Mouse (Mus musculus) bone marrow, adult 2 months (tissue): ENCODE measurements at regions not wholly inside any gene's neighbourhood (a gene's known extent, or its start where the extent isn't known, plus 50 kb on each side); places are given as distances from the start of the nearest gene placed in this dataset.

Experiments
- H3K27ac ChIP-seq: fragments of 200-500 bp; 2 replicates; pipeline ENCODE4 v1.5.1; 2012; ENCODE audit warnings: low read depth, mild to moderate bottlenecking, control low read depth, inconsistent platforms, low read length; ENCODE audit not compliant: control insufficient read depth, poor library complexity, insufficient read depth
- H3K4me1 ChIP-seq: fragments of 200-500 bp; 2 replicates; pipeline ENCODE4 v1.6.1; 2011; ENCODE audit warnings: low read length; ENCODE audit not compliant: control insufficient read depth, insufficient read depth
- H3K4me3 ChIP-seq: fragments of 200-500 bp; replicated peaks from 2 replicates; pipeline ENCODE3; 2011; ENCODE audit warnings: mild to moderate bottlenecking, low read depth, low read length, control low read depth; ENCODE audit not compliant: control insufficient read depth
- CTCF ChIP-seq: fragments of 200-500 bp; IDR thresholded peaks from 2 replicates; pipeline ENCODE4 v1.5.1; 2011; ENCODE audit warnings: low read length, control low read depth; ENCODE audit not compliant: control insufficient read depth, insufficient read depth
- POLR2A ChIP-seq: fragments of 200-500 bp; IDR thresholded peaks from 2 replicates; pipeline ENCODE4 v1.6.1; 2011; ENCODE audit warnings: low read depth, mild to moderate bottlenecking, control low read depth, low read length, borderline replicate concordance; ENCODE audit not compliant: control insufficient read depth
- WGBS: fragments of 180-500 bp; shearing (Covaris S2); methylation state at CpG from one replicate; pipeline ENCODE4 v1.1.7; 2018; 5-methylcytosine and 5-hydroxymethylcytosine counted together

DNA sequence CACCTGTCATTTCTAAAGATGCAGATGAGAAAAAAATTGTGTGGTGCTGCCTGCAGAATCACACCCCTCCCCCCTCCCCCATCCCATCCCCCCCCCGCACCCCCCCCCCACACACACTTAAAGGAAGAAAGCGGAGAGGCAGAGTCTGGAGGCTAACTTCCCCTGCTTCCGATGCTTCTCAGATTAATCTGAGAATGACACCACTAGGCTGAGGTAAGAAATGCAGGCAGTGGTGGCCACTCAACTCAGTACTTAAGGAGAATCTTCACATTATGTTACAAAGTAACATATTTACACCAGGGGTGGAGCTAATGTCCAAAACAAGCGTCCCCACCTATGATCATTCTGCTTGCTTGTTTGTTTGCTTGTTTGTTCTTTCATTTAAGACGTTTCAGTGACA lies 309.4 kb downstream of the Setd4 start:
- 18% methylated on average over 5 of the region's 5 CpGs for WGBS
- Histone ChIP-seq H3K4me1 (no peaks in the 10 kb centered on the region), H3K27ac (no peak overlapping the region), H3K4me3 (no peak overlapping the region)
- no peak for TF ChIP-seq CTCF

DNA sequence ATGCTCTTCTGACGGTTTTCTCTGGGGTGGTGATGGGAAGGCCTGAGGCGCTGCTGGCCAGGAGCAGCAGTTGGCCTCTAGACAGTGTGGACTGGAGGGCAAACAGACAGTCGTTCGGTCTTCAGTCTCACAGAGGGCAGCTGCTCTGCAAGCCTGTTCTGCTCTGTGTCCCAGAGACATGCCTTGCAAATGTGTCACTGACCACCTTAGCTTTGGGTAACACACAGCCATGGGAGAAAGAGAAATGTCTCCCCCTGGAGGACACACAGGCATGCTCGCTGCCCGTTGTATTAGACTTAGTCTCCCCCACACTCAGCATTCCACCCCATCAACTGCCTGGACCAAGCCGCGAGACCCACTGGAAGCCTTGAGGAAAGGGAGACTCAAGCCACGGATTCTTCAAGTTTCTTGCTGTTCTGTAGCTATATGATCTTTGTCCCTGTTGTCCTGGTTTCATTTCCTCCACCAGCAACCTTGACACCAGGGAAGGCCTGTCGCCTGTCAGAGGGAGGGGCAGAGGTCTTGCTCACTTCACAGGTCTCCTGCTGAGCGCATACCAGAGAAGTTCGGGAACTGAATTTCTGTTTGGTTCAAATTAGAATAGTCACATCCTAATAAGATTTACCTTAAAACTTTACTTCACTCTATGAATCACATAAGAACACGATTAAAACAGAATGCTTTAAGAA lies 310.8 kb downstream of the Setd4 start:
- Histone ChIP-seq H3K27ac (no peak overlapping the region), H3K4me1 (no peaks in the 10 kb centered on the region), H3K4me3 (no peak overlapping the region)
- 30% methylated on average over 13 of the region's 13 CpGs for WGBS
- TF ChIP-seq POLR2A (no peak), CTCF (peak; percentile 83)

DNA sequence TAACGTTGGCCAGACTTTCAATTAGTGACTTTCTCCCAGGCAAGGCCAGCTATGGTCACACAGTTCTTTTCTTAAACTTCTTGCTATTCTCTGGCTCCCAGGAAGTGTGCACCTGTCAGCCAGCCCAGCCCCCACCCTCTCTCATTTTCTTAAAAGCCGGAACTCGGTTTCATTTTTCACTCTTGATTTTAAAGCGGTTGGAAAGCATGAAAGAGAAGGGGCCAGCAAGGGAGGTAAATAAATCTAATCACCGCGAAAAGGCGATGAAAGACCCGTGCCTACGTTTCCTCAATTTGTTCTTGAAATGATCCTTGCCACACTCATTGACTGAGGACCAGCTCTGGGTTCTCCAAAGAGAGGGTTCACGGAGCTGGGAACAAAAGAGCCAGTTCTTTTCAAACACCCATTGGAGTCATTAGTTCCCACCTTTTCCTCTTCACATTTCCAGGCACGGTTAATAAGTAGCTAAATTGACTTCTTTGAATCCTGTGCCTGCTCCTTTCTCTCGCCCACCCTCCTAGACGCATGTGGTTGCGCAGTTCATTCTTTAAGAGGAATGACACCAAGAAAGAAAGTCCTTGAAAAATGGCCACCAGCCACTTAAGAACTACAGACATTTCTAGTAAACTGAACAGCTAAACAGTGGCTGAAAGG lies 311.6 kb downstream of the Setd4 start:
- H3K4me1 ChIP-seq = no peaks in the 10 kb centered on the region; the same call in 1 of the 2 replicates
- TF ChIP-seq CTCF (no peak), POLR2A (no peak)
- no peak overlapping the region for H3K27ac ChIP-seq
- no peak overlapping the region for H3K4me3 ChIP-seq
- 57% methylated on average over 14 of the region's 14 CpGs for WGBS

DNA sequence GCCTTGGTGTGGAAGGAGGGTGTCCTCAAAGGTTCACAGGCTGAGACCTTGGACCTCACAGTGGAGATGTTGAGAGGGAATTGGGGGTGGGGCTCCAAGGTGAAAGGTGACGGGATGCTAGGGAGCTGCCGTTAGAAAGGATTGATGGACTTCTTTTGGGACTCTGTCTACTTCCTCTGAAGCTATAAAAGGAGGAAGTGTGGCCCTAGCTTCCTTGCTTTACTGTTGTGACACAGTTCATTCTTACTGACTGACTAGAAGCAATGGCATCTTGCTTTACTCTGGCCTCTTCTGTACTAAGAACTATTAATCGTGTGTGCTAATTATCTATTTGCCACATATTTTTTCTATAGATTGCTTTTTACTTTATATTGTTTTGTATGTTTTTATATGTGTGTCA lies 315.8 kb downstream of the Setd4 start:
- Histone ChIP-seq H3K27ac (no peak overlapping the region), H3K4me1 (no peaks in the 10 kb centered on the region; the same call in 1 of the 2 replicates), H3K4me3 (no peak overlapping the region)
- no peak for TF ChIP-seq CTCF
- TF ChIP-seq POLR2A = no peak
- WGBS = 39% methylated on average over 3 of the region's 3 CpGs

DNA sequence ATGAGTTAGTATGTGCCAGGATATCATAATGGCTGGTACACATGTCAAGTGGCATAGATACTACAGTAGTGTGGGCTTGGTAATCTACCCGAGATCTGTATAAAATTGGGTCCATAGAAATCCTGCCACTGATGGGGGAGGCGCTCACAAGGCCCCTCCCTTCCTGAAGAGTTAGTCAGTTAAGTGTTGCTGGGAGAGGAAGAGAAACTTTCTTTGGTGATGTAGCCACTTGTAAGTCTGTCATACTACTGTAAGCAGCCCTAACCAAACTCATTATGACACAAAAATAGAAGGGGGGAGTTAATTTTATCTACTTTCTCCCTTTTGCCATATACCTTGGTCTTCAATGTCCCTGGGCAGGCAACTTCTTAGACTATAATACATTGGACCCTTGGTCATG lies 316.3 kb downstream of the Setd4 start:
- Histone ChIP-seq H3K27ac (no peak overlapping the region), H3K4me3 (no peak overlapping the region), H3K4me1 (no peaks in the 10 kb centered on the region; the same call in 1 of the 2 replicates)
- TF ChIP-seq CTCF (no peak), POLR2A (no peak)
- WGBS = 61% methylated on average over 2 of the region's 2 CpGs

DNA sequence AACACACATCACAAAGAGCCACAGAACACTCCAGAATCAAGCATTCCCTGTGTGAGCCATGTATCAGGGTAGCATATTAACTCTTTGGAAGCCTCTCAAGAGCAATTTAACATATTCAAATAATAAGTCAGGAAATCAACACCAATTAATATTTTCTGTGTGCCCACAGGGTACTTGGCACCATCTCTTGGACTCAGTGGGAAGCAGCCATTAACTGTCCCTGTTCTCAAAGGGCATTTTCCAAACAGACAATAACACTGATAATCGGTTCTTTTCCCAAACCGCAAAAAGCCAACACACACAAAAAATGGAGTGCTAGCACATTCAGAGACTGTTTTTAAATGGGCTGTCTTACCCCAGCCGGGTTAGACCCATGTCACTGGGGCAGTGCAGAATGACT lies 317.0 kb downstream of the Setd4 start:
- TF ChIP-seq CTCF = no peak
- TF ChIP-seq POLR2A = no peak
- 82% methylated on average over 3 of the region's 3 CpGs for WGBS
- no peaks in the 10 kb centered on the region; the same call in 1 of the 2 replicates for H3K4me1 ChIP-seq
- H3K27ac ChIP-seq = no peak overlapping the region
- H3K4me3 ChIP-seq = no peak overlapping the region

DNA sequence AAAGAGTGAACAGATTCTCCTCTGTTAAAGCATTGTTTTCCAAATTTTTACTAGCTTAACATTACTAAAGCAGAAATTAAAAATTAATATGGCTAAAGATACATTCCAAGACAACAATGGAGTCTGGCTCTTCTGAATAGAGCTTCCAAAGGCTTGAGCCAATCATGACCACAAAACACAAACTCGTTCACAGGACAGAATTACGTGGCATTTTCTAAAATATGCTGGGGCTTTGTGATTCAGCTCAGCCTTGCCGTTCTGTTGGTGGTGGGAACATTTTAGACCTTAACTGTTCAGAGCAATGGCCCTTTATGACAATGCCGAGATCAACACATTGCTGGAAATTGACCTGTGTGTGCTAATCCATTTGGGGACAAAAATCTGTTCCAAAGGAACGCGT lies 318.7 kb downstream of the Setd4 start:
- Histone ChIP-seq H3K27ac (no peak overlapping the region), H3K4me3 (no peak overlapping the region), H3K4me1 (no peaks in the 10 kb centered on the region; the same call in 1 of the 2 replicates)
- WGBS = 88% methylated on average over 6 of the region's 6 CpGs
- TF ChIP-seq CTCF (no peak), POLR2A (no peak)

DNA sequence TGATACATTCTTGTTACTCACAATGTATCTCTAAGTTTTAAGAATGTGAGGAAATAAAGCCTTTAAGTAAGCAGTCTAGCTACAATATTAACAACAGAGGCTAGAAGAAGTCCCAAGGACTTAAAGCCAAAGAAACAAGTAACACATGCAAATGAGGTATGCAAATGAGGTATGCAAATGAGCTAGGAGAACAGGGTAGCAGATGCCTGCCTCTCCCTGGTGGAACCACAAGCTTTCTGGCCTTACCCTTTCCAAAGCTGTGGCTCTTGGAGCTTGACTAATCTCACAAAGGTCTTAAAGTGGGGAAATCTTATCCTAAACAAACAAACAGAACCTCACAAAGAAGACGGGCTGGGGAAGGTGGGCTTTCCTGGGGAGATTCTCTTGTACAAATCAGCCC lies 322.1 kb downstream of the Setd4 start:
- H3K4me3 ChIP-seq = no peak overlapping the region
- no peaks in the 10 kb centered on the region; the same call in 1 of the 2 replicates for H3K4me1 ChIP-seq
- TF ChIP-seq CTCF (no peak), POLR2A (no peak)
- no peak overlapping the region for H3K27ac ChIP-seq
- WGBS = 66% methylated on average over 1 of the region's 1 CpGs
